Mouse (Mus musculus): Measurements from ENCODE around the gene Tmem132b. TPM values are rescaled to one million over a fixed set of nuclear protein-coding genes. Genes with fewer than 3 reads are reported as not detected.

The Tmem132b gene
- polyA plus RNA-seq, 1 experiment, result not detected

GRCm38 (mm10) chr5:125737105-125737504, 205.5 kb downstream of the Tmem132b start:
- H3K36me3 ChIP-seq (replicated peaks; ENCODE audit: low read length), result no peaks in the 10 kb centered on the region
- H3K4me1 ChIP-seq, result no peaks in the 10 kb centered on the region
- TF ChIP-seq GATA1 (IDR thresholded peaks at IDR 0.05; ENCODE audit: borderline replicate concordance, low read length) (no peak), FLI1 (IDR thresholded peaks at IDR 0.05; ENCODE audit: low read length) (no peak)
- no peaks in the 10 kb centered on the region for H3K27me3 ChIP-seq (replicated peaks)
- peaks cover 50% of the 10 kb centered on the region for H3K9me3 ChIP-seq
- peak overlapping the region; percentile 21 for H3K4me3 ChIP-seq (replicated peaks)

DNA sequence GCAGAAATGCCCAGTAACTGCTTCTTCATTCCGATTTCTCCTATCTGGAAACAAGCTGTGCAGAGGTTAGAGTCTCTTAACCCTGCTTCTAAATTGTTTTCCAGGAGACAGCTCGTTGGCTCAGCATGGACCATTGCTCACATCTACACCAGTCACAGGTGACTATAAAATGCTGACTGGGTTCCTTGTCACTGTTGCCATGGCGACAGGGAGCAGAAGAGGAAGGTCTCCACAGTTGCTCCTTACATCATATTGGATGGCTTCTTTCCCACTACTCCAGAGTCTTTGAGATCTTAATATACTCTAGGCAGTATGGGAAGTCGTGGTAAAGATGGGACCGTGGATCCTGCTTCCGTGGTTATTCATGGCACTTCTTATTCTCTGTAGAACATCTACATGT, 211.9 kb downstream of the Tmem132b start:
- Histone ChIP-seq H3K4me1 (no peaks in the 10 kb centered on the region), H3K9me3 (peaks cover 52% of the 10 kb centered on the region), H3K27me3 (replicated peaks) (no peaks in the 10 kb centered on the region), H3K36me3 (replicated peaks; ENCODE audit: low read length) (no peaks in the 10 kb centered on the region), H3K4me3 (replicated peaks) (no peak overlapping the region)
- TF ChIP-seq GATA1 (IDR thresholded peaks at IDR 0.05; ENCODE audit: borderline replicate concordance, low read length) (no peak), FLI1 (IDR thresholded peaks at IDR 0.05; ENCODE audit: low read length) (no peak)

DNA sequence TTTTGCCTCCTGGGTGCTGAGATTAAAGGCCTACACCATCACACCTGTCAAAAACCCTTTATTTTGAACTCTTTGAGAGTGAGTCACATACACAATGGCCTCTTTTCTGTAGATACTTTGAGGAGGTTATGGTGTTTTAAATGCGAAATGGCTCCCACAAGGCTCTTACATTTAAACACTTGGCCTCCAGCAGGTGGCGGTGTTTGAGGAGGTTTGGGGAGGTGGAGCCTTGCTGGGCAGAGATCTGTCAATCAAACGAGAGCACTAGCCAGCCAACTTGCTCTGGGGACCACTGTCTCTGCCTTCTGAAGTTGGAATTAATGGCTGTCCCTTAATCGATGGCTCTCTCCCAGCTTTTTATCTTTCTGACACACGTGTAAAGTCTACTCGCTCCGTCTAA, 214.2 kb downstream of the Tmem132b start:
- no peaks in the 10 kb centered on the region for H3K27me3 ChIP-seq (replicated peaks)
- no peak overlapping the region for H3K4me3 ChIP-seq (replicated peaks)
- TF ChIP-seq FLI1 (IDR thresholded peaks at IDR 0.05; ENCODE audit: low read length) (no peak), GATA1 (IDR thresholded peaks at IDR 0.05; ENCODE audit: borderline replicate concordance, low read length) (no peak)
- H3K9me3 ChIP-seq, result peaks cover 58% of the 10 kb centered on the region
- no peaks in the 10 kb centered on the region for H3K36me3 ChIP-seq (replicated peaks; ENCODE audit: low read length)
- H3K4me1 ChIP-seq, result no peaks in the 10 kb centered on the region

- Histone ChIP-seq H3K27me3 (replicated peaks) (no peaks in the 10 kb centered on the region), H3K4me3 (replicated peaks) (no peak overlapping the region), H3K9me3 (peaks cover 46% of the 10 kb centered on the region), H3K4me1 (no peaks in the 10 kb centered on the region), H3K36me3 (replicated peaks; ENCODE audit: low read length) (no peaks in the 10 kb centered on the region)
- no peak for TF ChIP-seq GATA1 (IDR thresholded peaks at IDR 0.05; ENCODE audit: borderline replicate concordance, low read length)
- TF ChIP-seq FLI1 (IDR thresholded peaks at IDR 0.05; ENCODE audit: low read length), result no peak
These were observed 219.9 kb downstream of the Tmem132b start for GRCm38 (mm10) chr5:125751481-125751880.

- Histone ChIP-seq H3K27me3 (replicated peaks) (no peaks in the 10 kb centered on the region), H3K4me3 (replicated peaks) (no peak overlapping the region), H3K36me3 (replicated peaks; ENCODE audit: low read length) (no peaks in the 10 kb centered on the region), H3K4me1 (no peaks in the 10 kb centered on the region), H3K9me3 (peaks cover 49% of the 10 kb centered on the region)
- TF ChIP-seq FLI1 (IDR thresholded peaks at IDR 0.05; ENCODE audit: low read length) (no peak), GATA1 (IDR thresholded peaks at IDR 0.05; ENCODE audit: borderline replicate concordance, low read length) (no peak)
These were observed 221.0 kb downstream of the Tmem132b start for GRCm38 (mm10) chr5:125752546-125752945.

DNA sequence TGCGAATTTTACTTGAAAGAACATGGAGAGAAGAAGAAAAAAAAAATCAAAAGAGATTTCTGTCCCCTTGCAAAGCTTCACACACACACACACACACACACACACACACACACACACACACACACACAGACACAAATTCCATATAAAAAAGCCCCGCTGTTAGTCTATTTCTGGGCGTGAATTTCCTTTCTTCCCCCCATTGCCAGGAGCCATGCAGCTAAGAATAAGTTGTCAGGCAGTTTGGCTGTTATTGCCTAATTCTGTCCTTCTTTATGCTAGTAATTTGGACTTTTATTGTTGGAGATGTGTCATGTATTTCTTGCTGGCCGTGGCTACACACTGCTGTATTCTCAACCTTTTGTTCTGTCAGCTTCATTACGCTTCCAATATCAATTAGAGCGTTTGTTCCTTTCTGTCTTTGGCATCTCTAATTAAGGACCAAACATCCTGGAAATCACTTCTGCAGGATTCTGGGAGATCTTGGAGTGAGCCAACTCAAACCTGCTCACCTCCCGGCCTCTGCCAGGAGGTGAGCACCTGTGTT, 225.5 kb downstream of the Tmem132b start:
- Histone ChIP-seq H3K9me3 (peaks cover 71% of the 10 kb centered on the region), H3K27me3 (replicated peaks) (no peaks in the 10 kb centered on the region), H3K4me1 (no peaks in the 10 kb centered on the region), H3K4me3 (replicated peaks) (no peak overlapping the region), H3K36me3 (replicated peaks; ENCODE audit: low read length) (no peaks in the 10 kb centered on the region)
- TF ChIP-seq GATA1 (IDR thresholded peaks at IDR 0.05; ENCODE audit: borderline replicate concordance, low read length) (no peak), FLI1 (IDR thresholded peaks at IDR 0.05; ENCODE audit: low read length) (no peak)

DNA sequence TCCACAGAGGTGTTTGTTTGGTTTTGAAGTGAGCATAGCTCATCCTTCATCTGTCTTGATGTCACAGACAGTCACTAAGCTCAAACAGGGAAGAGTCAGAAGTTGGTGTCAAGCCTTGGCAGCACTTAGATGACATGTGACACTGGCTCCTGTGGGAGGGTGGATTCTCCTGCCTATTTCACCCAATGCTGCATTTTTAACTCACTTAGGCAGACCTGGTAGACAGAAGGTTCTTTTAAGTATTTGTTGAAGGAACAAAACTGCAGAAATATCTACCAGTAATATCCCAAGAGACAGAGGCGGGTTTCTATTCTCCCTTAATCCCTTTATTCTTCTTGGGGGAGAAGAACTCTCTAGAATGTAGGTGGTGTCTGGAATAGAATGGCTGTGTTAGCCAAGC, 226.9 kb downstream of the Tmem132b start:
- H3K4me1 ChIP-seq, result no peaks in the 10 kb centered on the region
- peaks cover 80% of the 10 kb centered on the region for H3K9me3 ChIP-seq
- H3K27me3 ChIP-seq (replicated peaks), result no peaks in the 10 kb centered on the region
- no peak for TF ChIP-seq GATA1 (IDR thresholded peaks at IDR 0.05; ENCODE audit: borderline replicate concordance, low read length)
- H3K36me3 ChIP-seq (replicated peaks; ENCODE audit: low read length), result no peaks in the 10 kb centered on the region
- H3K4me3 ChIP-seq (replicated peaks), result no peak overlapping the region

DNA sequence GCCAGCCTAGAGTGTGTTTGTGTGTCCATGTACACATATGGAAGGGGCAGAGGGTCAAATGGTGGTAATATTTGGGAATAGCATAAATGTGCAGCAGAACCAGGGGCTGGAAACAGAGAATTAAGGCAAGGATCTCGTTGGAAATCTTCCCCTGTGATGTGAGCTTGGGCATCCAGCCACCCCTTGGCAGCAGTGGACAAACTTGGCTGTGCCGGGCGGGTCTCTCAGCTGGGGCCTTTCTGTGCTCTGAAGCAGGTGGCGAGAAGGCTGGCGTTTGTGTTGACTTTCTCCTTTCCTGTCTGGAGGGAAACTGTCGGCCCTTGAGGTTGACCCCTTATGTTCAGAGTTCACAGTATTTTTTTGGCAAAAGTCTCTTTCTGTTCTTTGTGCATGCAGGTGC, 235.4 kb downstream of the Tmem132b start:
- no peaks in the 10 kb centered on the region for H3K36me3 ChIP-seq (replicated peaks; ENCODE audit: low read length)
- peaks cover 76% of the 10 kb centered on the region for H3K9me3 ChIP-seq
- H3K4me3 ChIP-seq (replicated peaks), result no peak overlapping the region
- TF ChIP-seq FLI1 (IDR thresholded peaks at IDR 0.05; ENCODE audit: low read length) (no peak), GATA1 (IDR thresholded peaks at IDR 0.05; ENCODE audit: borderline replicate concordance, low read length) (no peak)
- H3K27me3 ChIP-seq (replicated peaks), result no peaks in the 10 kb centered on the region
- no peaks in the 10 kb centered on the region for H3K4me1 ChIP-seq

DNA sequence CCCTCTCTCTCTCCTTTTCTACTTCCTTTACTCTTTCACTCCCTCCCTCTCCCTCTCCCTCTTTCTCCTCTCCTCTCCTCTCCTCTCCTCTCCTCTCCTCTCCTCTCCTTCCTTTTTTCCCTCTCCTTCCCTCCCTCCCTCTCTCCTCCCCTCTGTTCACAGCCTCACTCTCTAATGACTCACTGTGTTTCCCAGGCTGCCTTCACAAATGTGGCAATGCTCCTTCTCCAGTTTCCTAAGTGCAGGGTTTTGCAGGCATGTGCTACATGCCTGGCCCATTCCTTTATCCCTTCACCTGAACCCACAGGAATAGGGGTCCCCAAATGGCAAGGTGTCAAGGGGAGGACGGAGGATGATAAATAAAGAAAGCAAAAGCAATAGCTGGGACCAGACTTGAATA, 236.4 kb downstream of the Tmem132b start:
- Histone ChIP-seq H3K4me3 (replicated peaks) (no peak overlapping the region), H3K27me3 (replicated peaks) (no peaks in the 10 kb centered on the region), H3K4me1 (no peaks in the 10 kb centered on the region), H3K36me3 (replicated peaks; ENCODE audit: low read length) (no peaks in the 10 kb centered on the region), H3K9me3 (peaks cover 74% of the 10 kb centered on the region)
- no peak for TF ChIP-seq GATA1 (IDR thresholded peaks at IDR 0.05; ENCODE audit: borderline replicate concordance, low read length)
- no peak for TF ChIP-seq FLI1 (IDR thresholded peaks at IDR 0.05; ENCODE audit: low read length)

DNA sequence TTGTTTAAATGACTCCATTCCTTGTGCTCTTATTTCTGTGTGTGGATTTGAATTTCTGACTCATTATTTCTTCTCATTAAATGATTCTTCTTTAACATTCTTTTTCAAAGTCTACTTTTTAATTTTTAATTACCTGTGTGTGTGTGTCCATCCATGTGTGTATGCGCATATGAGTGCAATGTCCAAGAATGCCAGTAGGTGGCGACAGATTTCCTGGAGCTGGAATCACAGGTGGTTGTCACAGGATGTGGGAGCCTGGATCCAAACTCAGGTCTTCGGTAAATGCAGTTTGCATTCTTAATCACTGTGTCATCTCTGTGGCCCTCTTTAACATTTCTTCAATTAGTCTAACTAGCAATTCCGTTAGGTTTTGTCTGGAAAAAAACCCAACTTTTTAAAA, 240.7 kb downstream of the Tmem132b start:
- TF ChIP-seq FLI1 (IDR thresholded peaks at IDR 0.05; ENCODE audit: low read length) (no peak), GATA1 (IDR thresholded peaks at IDR 0.05; ENCODE audit: borderline replicate concordance, low read length) (no peak)
- H3K27me3 ChIP-seq (replicated peaks), result no peaks in the 10 kb centered on the region
- H3K4me1 ChIP-seq, result no peaks in the 10 kb centered on the region
- no peak overlapping the region for H3K4me3 ChIP-seq (replicated peaks)
- H3K36me3 ChIP-seq (replicated peaks; ENCODE audit: low read length), result no peaks in the 10 kb centered on the region
- peaks cover 65% of the 10 kb centered on the region for H3K9me3 ChIP-seq

- Histone ChIP-seq H3K27me3 (replicated peaks) (no peaks in the 10 kb centered on the region), H3K36me3 (replicated peaks; ENCODE audit: low read length) (no peaks in the 10 kb centered on the region), H3K9me3 (peaks cover 68% of the 10 kb centered on the region), H3K4me1 (no peaks in the 10 kb centered on the region), H3K4me3 (replicated peaks) (no peak overlapping the region)
- TF ChIP-seq FLI1 (IDR thresholded peaks at IDR 0.05; ENCODE audit: low read length) (no peak), GATA1 (IDR thresholded peaks at IDR 0.05; ENCODE audit: borderline replicate concordance, low read length) (no peak)
These were observed 241.2 kb downstream of the Tmem132b start for GRCm38 (mm10) chr5:125772756-125773155.
